Mouse (Mus musculus) MEL (cell line): Measurements from ENCODE around the gene Hook1.

Experiments used
- CHD1 ChIP-seq: IDR thresholded peaks from 2 replicates; pipeline ENCODE4 v1.6.1; 2012; ENCODE audit warnings: low read depth, mild to moderate bottlenecking, inconsistent platforms, low read length, improper control_type of control experiment
- CTCF ChIP-seq, 3 experiments: IDR thresholded peaks in 2 of 3; conservative IDR thresholded peaks in 1 of 3; 2 replicates each; pipeline ENCODE4 v1.5.1; 2011 to 2012; ENCODE audit warnings: low read length in 3 of 3, low read depth in 2 of 3, mild to moderate bottlenecking in 2 of 3, improper control_type of control experiment in 1 of 3, inconsistent platforms in 1 of 3, mixed read lengths in 1 of 3, moderate library complexity in 1 of 3; ENCODE audit not compliant: control insufficient read depth in 1 of 3, insufficient read depth in 1 of 3, poor library complexity in 1 of 3, severe bottlenecking in 1 of 3
- E2F4 ChIP-seq: IDR thresholded peaks from 2 replicates; pipeline ENCODE4 v1.6.1; 2011; ENCODE audit warnings: low read depth, low read length, improper control_type of control experiment, borderline replicate concordance
- MAX ChIP-seq: IDR thresholded peaks from 2 replicates; pipeline ENCODE4 v1.6.1; 2011; ENCODE audit warnings: low read length, improper control_type of control experiment
- NRF1 ChIP-seq: IDR thresholded peaks from 2 replicates; pipeline ENCODE4 v1.6.1; 2014; ENCODE audit warnings: low read depth, mild to moderate bottlenecking, inconsistent platforms, low read length, improper control_type of control experiment, moderate library complexity; ENCODE audit not compliant: poor library complexity, insufficient read depth, severe bottlenecking
- POLR2A ChIP-seq, 2 experiments: IDR thresholded peaks; 2 replicates each; pipeline ENCODE4 v1.6.1; 2011 to 2012; ENCODE audit warnings: low read length in 2 of 2, mild to moderate bottlenecking in 2 of 2, control low read depth in 1 of 2, improper control_type of control experiment in 1 of 2, low read depth in 1 of 2, moderate library complexity in 1 of 2; ENCODE audit not compliant: control insufficient read depth in 1 of 2, insufficient read depth in 1 of 2, poor library complexity in 1 of 2
- RAD21 ChIP-seq: IDR thresholded peaks from 2 replicates; pipeline ENCODE4 v1.6.1; 2011; ENCODE audit warnings: mild to moderate bottlenecking, low read depth, low read length, improper control_type of control experiment
- UBTF ChIP-seq: IDR thresholded peaks from 2 replicates; pipeline ENCODE4 v1.6.1; 2012; ENCODE audit warnings: low read depth, mild to moderate bottlenecking, inconsistent platforms, low read length, improper control_type of control experiment, moderate library complexity, borderline replicate concordance; ENCODE audit not compliant: insufficient read depth
- ZNF384 ChIP-seq: IDR thresholded peaks from 2 replicates; pipeline ENCODE4 v1.6.1; 2012; ENCODE audit warnings: low read depth, mild to moderate bottlenecking, inconsistent platforms, low read length, improper control_type of control experiment

GRCm38 (mm10) chr4:95920448-95920847 lies 46.6 kb upstream of the Hook1 start:
- TF ChIP-seq CTCF (IDR thresholded peaks at IDR 0.05 in 2 of 3, conservative IDR thresholded peaks at IDR 0.05 in 1 of 3; ENCODE audit: control insufficient read depth in 1 of 3, insufficient read depth in 1 of 3, low read depth in 2 of 3, low read length in 3 of 3, poor library complexity in 1 of 3, severe bottlenecking in 1 of 3) (no peak), POLR2A (IDR thresholded peaks at IDR 0.05; ENCODE audit: control insufficient read depth in 1 of 2, insufficient read depth in 1 of 2, low read depth in 1 of 2, low read length in 2 of 2, poor library complexity in 1 of 2) (no peak), E2F4 (no peak), ZNF384 (no peak), MAX (no peak), RAD21 (no peak), NRF1 (no peak), UBTF (no peak), CHD1 (no peak)
